Mouse (Mus musculus): ENCODE data around the gene Hmgxb4.
"Not testable (repeated sequence)": the region's sequence is repeated elsewhere in the genome, so short reads cannot be mapped to it uniquely, and the experiment has no call there.

Hmgxb4 gene

GRCm38 (mm10) chr8:74993081-74993474 is at the start of gene Hmgxb4:
Gene Hmgxb4, plus strand, starts transcription at chr8:74993356.
- in situ Hi-C loops (cut with MboI; ENCODE audit: low pct_unique_long_range_greater_than_20kb in 1 of 2, low sequenced_read_pairs in 2 of 2, unreplicated experiment in 1 of 2), result no loop called here

GRCm38 (mm10) chr8:74949445-74949844 is 43.7 kb upstream of the Hmgxb4 start:
- in situ Hi-C loops (cut with MboI; ENCODE audit: low pct_unique_long_range_greater_than_20kb in 1 of 2, low sequenced_read_pairs in 2 of 2, unreplicated experiment in 1 of 2), result no loop called here

- in situ Hi-C loops (cut with MboI; ENCODE audit: low pct_unique_long_range_greater_than_20kb in 1 of 2, low sequenced_read_pairs in 2 of 2, unreplicated experiment in 1 of 2), result no loop called here
These were observed 29.2 kb upstream of the Hmgxb4 start for GRCm38 (mm10) chr8:74963983-74964382.

GRCm38 (mm10) chr8:74970286-74970685 is 22.9 kb upstream of the Hmgxb4 start:
- in situ Hi-C loops (cut with MboI; ENCODE audit: low pct_unique_long_range_greater_than_20kb in 1 of 2, low sequenced_read_pairs in 2 of 2, unreplicated experiment in 1 of 2), result not testable (repeated sequence)

GRCm38 (mm10) chr8:74971636-74972035 is 21.5 kb upstream of the Hmgxb4 start:
- in situ Hi-C loops (cut with MboI; ENCODE audit: low pct_unique_long_range_greater_than_20kb in 1 of 2, low sequenced_read_pairs in 2 of 2, unreplicated experiment in 1 of 2), result no loop called here

- in situ Hi-C loops (cut with MboI; ENCODE audit: low pct_unique_long_range_greater_than_20kb in 1 of 2, low sequenced_read_pairs in 2 of 2, unreplicated experiment in 1 of 2), result no loop called here
These were observed 20.8 kb upstream of the Hmgxb4 start for GRCm38 (mm10) chr8:74972322-74972883.

GRCm38 (mm10) chr8:74973121-74973869 is 19.9 kb upstream of the Hmgxb4 start:
- in situ Hi-C loops (cut with MboI; ENCODE audit: low pct_unique_long_range_greater_than_20kb in 1 of 2, low sequenced_read_pairs in 2 of 2, unreplicated experiment in 1 of 2), result no loop called here

- in situ Hi-C loops (cut with MboI; ENCODE audit: low pct_unique_long_range_greater_than_20kb in 1 of 2, low sequenced_read_pairs in 2 of 2, unreplicated experiment in 1 of 2), result no loop called here
These were observed 19.3 kb upstream of the Hmgxb4 start for GRCm38 (mm10) chr8:74973904-74974303.

- in situ Hi-C loops (cut with MboI; ENCODE audit: low pct_unique_long_range_greater_than_20kb in 1 of 2, low sequenced_read_pairs in 2 of 2, unreplicated experiment in 1 of 2), result no loop called here
These were observed 15.7 kb upstream of the Hmgxb4 start for GRCm38 (mm10) chr8:74977427-74977826.

GRCm38 (mm10) chr8:74980060-74980710 is 13.0 kb upstream of the Hmgxb4 start:
- in situ Hi-C loops (cut with MboI; ENCODE audit: low pct_unique_long_range_greater_than_20kb in 1 of 2, low sequenced_read_pairs in 2 of 2, unreplicated experiment in 1 of 2), result no loop called here

GRCm38 (mm10) chr8:74980711-74981062 is 12.5 kb upstream of the Hmgxb4 start:
- in situ Hi-C loops (cut with MboI; ENCODE audit: low pct_unique_long_range_greater_than_20kb in 1 of 2, low sequenced_read_pairs in 2 of 2, unreplicated experiment in 1 of 2), result no loop called here

GRCm38 (mm10) chr8:74981809-74982208 is 11.3 kb upstream of the Hmgxb4 start:
- in situ Hi-C loops (cut with MboI; ENCODE audit: low pct_unique_long_range_greater_than_20kb in 1 of 2, low sequenced_read_pairs in 2 of 2, unreplicated experiment in 1 of 2), result no loop called here

GRCm38 (mm10) chr8:74987436-74987835 is 5.7 kb upstream of the Hmgxb4 start:
- in situ Hi-C loops (cut with MboI; ENCODE audit: low pct_unique_long_range_greater_than_20kb in 1 of 2, low sequenced_read_pairs in 2 of 2, unreplicated experiment in 1 of 2), result no loop called here

GRCm38 (mm10) chr8:74990021-74990420 is 3.1 kb upstream of the Hmgxb4 start:
- in situ Hi-C loops (cut with MboI; ENCODE audit: low pct_unique_long_range_greater_than_20kb in 1 of 2, low sequenced_read_pairs in 2 of 2, unreplicated experiment in 1 of 2), result no loop called here

- in situ Hi-C loops (cut with MboI; ENCODE audit: low pct_unique_long_range_greater_than_20kb in 1 of 2, low sequenced_read_pairs in 2 of 2, unreplicated experiment in 1 of 2), result no loop called here
These were observed 607 bp downstream of the Hmgxb4 start for GRCm38 (mm10) chr8:74993475-74994451.

GRCm38 (mm10) chr8:74994540-74994939 is 1.4 kb downstream of the Hmgxb4 start:
- in situ Hi-C loops (cut with MboI; ENCODE audit: low pct_unique_long_range_greater_than_20kb in 1 of 2, low sequenced_read_pairs in 2 of 2, unreplicated experiment in 1 of 2), result no loop called here

- in situ Hi-C loops (cut with MboI; ENCODE audit: low pct_unique_long_range_greater_than_20kb in 1 of 2, low sequenced_read_pairs in 2 of 2, unreplicated experiment in 1 of 2), result no loop called here
These were observed 7.3 kb downstream of the Hmgxb4 start for GRCm38 (mm10) chr8:75000431-75000830.

- in situ Hi-C loops (cut with MboI; ENCODE audit: low pct_unique_long_range_greater_than_20kb in 1 of 2, low sequenced_read_pairs in 2 of 2, unreplicated experiment in 1 of 2), result no loop called here
These were observed 15.7 kb downstream of the Hmgxb4 start for GRCm38 (mm10) chr8:75008826-75009225.

GRCm38 (mm10) chr8:75013557-75013956 is 20.4 kb downstream of the Hmgxb4 start:
- in situ Hi-C loops (cut with MboI; ENCODE audit: low pct_unique_long_range_greater_than_20kb in 1 of 2, low sequenced_read_pairs in 2 of 2, unreplicated experiment in 1 of 2), result no loop called here
